Mouse (Mus musculus) bone marrow, adult 2 months (tissue): ENCODE data around the gene Gal3st2.

ENCODE experiments used
- CTCF ChIP-seq: fragments of 200-500 bp; IDR thresholded peaks from 2 replicates; pipeline ENCODE4 v1.5.1; 2011; ENCODE audit warnings: low read length, control low read depth; ENCODE audit not compliant: control insufficient read depth, insufficient read depth
- POLR2A ChIP-seq: fragments of 200-500 bp; IDR thresholded peaks from 2 replicates; pipeline ENCODE4 v1.6.1; 2011; ENCODE audit warnings: low read depth, mild to moderate bottlenecking, control low read depth, low read length, borderline replicate concordance; ENCODE audit not compliant: control insufficient read depth

DNA sequence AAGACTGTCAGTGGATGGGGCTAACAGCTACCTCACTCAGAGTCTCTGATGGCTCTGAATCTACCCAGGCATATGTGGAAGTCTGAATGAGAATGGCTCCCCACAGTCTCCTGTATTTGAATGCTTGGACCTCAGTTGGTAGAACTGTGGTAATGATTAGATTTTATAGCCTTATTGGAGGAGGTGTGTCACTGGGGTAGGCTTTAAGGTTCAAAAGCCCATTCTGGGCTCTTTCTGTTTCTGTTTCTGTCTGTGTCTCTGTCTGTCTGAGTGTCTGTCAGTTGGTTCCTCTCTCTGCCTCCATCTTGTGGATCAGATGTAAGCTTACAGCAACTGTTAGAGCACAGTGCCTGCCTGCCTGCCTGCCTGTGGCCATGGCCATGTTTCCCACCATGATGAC, 1.5 kb upstream of the Gal3st2 start:
- TF ChIP-seq CTCF (no peak), POLR2A (no peak)
